ENCODE assay signal across 8 mouse cellular contexts in the genomic region with DNA sequence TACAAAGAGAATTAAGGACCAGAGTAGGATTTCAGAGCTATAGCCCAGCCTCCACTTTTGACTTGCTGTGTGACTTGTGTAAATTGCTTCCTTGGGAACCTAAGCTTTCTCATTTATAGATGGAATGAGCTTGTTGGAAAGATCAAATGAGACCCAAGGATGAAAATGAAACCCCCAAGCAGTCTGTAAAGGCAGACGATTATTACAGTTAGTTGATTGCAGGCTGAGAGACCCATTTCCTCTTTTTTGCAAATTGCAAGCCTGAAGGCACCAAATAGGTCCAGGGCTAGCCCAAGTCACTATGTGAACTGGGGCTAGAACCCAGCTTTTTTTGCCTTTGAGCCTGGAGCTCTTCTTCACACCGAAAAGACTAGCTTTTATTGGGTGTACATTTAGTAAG. TPM values are rescaled to one million over a fixed set of nuclear protein-coding genes. Genes with fewer than 3 reads are reported as not detected.
DNase-seq lines count a peak whose midpoint lies in the region; ATAC-seq lines count a peak whose summit lies in the region.

No protein-coding gene starts in this region.

- H3K36me3 ChIP-seq in heart, embryonic 16.5 days (ENCODE audit: control insufficient read depth, insufficient read depth): no peaks in the 10 kb centered on the region
- H3K36me3 ChIP-seq in hindbrain, embryonic 15.5 days: no peaks in the 10 kb centered on the region
- no peaks in the 10 kb centered on the region for H3K36me3 ChIP-seq in midbrain, embryonic 11.5 days (ENCODE audit: control insufficient read depth, insufficient read depth, low read length)

- ATAC-seq in heart, embryonic 16.5 days (replicated peaks; ENCODE audit: extremely low read depth, insufficient read depth, low FRiP score): no peak
- no peak for ATAC-seq in hindbrain, embryonic 15.5 days (ENCODE audit: low FRiP score, low read depth)
- no peak for ATAC-seq in midbrain, embryonic 11.5 days (ENCODE audit: low FRiP score)

- DNase-seq in heart, adult 18-20 months: no peak
- no peak for DNase-seq in midbrain, embryonic 11.5 days (ENCODE audit: low spot score, missing footprints)
- DNase-seq in frontal cortex, adult 2 months (ENCODE audit: extremely low spot score in 1 of 2, low spot score in 1 of 2): no peak
- no peak for DNase-seq in right cerebral cortex, postnatal 14 days
- no peak for DNase-seq in left cerebral cortex, postnatal 25 days (ENCODE audit: low spot score in 2 of 2)

- intact Hi-C loops in left cerebral cortex, postnatal 25 days (cut with DNase I): no loop called here

- whole genome bisulfite sequencing in heart, embryonic 16.5 days: 17% methylated on average over 2 of the region's 2 CpGs
- WGBS in hindbrain, embryonic 15.5 days: 33% methylated on average over 2 of the region's 2 CpGs
- WGBS in midbrain, embryonic 11.5 days: 43% methylated on average over 2 of the region's 2 CpGs

- H3K9ac ChIP-seq in heart, embryonic 16.5 days (ENCODE audit: low read length): peak overlapping the region; percentile 51
- peak overlapping the region; percentile 55; the same call in 1 of the 2 replicates for H3K9ac ChIP-seq in hindbrain, embryonic 15.5 days
- peak overlapping the region; percentile 70; the same call in 1 of the 2 replicates for H3K9ac ChIP-seq in midbrain, embryonic 11.5 days (ENCODE audit: low read length)

- peaks cover 17% of the 10 kb centered on the region for H3K4me1 ChIP-seq in heart, embryonic 16.5 days (ENCODE audit: control insufficient read depth, insufficient read depth, low read length)
- H3K4me1 ChIP-seq in brown adipose tissue, adult 24 weeks (ENCODE audit: control insufficient read depth, insufficient read depth, insufficient read length, low read length): no peaks in the 10 kb centered on the region
- no peaks in the 10 kb centered on the region for H3K4me1 ChIP-seq in hindbrain, embryonic 15.5 days (replicated peaks)
- no peaks in the 10 kb centered on the region for H3K4me1 ChIP-seq in midbrain, embryonic 11.5 days (ENCODE audit: control insufficient read depth, insufficient read depth, low read length)

- H3K27me3 ChIP-seq in heart, embryonic 16.5 days (ENCODE audit: control insufficient read depth, insufficient read depth, low read length): no peaks in the 10 kb centered on the region
- no peaks in the 10 kb centered on the region for H3K27me3 ChIP-seq in hindbrain, embryonic 15.5 days
- no peaks in the 10 kb centered on the region for H3K27me3 ChIP-seq in midbrain, embryonic 11.5 days (ENCODE audit: control insufficient read depth, insufficient read depth, low read length)

- H3K9me3 ChIP-seq in heart, embryonic 16.5 days (replicated peaks; ENCODE audit: control insufficient read depth, low read length): no peaks in the 10 kb centered on the region
- no peaks in the 10 kb centered on the region for H3K9me3 ChIP-seq in hindbrain, embryonic 15.5 days
- H3K9me3 ChIP-seq in midbrain, embryonic 11.5 days (ENCODE audit: control insufficient read depth, low read length): no peaks in the 10 kb centered on the region

- peak overlapping the region; percentile 70 for H3K27ac ChIP-seq in heart, embryonic 16.5 days (ENCODE audit: low read length)
- H3K27ac ChIP-seq in brown adipose tissue, adult 24 weeks (replicated peaks; ENCODE audit: low read depth, low read length): peak overlapping the region; percentile 63
- peak overlapping the region; percentile 89 for H3K27ac ChIP-seq in hindbrain, embryonic 15.5 days (replicated peaks)
- no peak overlapping the region for H3K27ac ChIP-seq in midbrain, embryonic 11.5 days (ENCODE audit: low read depth, low read length)

- H3K4me2 ChIP-seq in heart, embryonic 16.5 days (ENCODE audit: low read depth, low read length): peak overlapping the region; percentile 60
- peak overlapping the region; percentile 59 for H3K4me2 ChIP-seq in hindbrain, embryonic 15.5 days
- peak overlapping the region; percentile 51; the same call in 1 of the 2 replicates for H3K4me2 ChIP-seq in midbrain, embryonic 11.5 days

- H3K4me3 ChIP-seq in heart, embryonic 16.5 days (ENCODE audit: low read length): peak overlapping the region; percentile 65
- H3K4me3 ChIP-seq in brown adipose tissue, adult 24 weeks (ENCODE audit: insufficient read depth, low read depth, low read length): peak overlapping the region; percentile 47
- peak overlapping the region; percentile 59 for H3K4me3 ChIP-seq in hindbrain, embryonic 15.5 days
- H3K4me3 ChIP-seq in midbrain, embryonic 11.5 days (ENCODE audit: low read depth, low read length): peak overlapping the region; percentile 52; the same call in 1 of the 2 replicates

RNA-seq across cellular contexts. Expression of a gene that starts 5.8 kb away (rescaled TPM):
- polyA plus RNA-seq in heart, embryonic 16.5 days (2015; fragmentation: Nextera tagmentation; extraction: Ambion mirVana): 27.0 and 31.3 TPM in 2 replicates
- total RNA-seq in heart, adult 18-20 months (2021): 10 to 100 TPM; 68.5 to 72.5 TPM
- 36.6 and 41.4 TPM in 2 replicates for polyA plus RNA-seq in brown adipose tissue, adult 24 weeks (2012; ENCODE audit: insufficient read depth, insufficient read length, missing spikeins)
- 10.8 and 11.8 TPM in 2 replicates for polyA plus RNA-seq in hindbrain, embryonic 15.5 days (2015; fragmentation: Nextera tagmentation; extraction: Ambion mirVana)
- 5.3 and 5.7 TPM in 2 replicates for polyA plus RNA-seq in midbrain, embryonic 11.5 days (2014; fragmentation: Nextera tagmentation; extraction: Ambion mirVana)
- 99.4 and 108 TPM in 2 replicates for polyA plus RNA-seq in frontal cortex, adult 2 months (2012; rRNA removed)
- 10 to 100 TPM; 60.4 to 66.1 TPM for total RNA-seq in left cerebral cortex, postnatal 25 days (2021)

RNA-seq across cellular contexts. Expression of a gene that starts 9.0 kb away (rescaled TPM):
- polyA plus RNA-seq in heart, embryonic 16.5 days (2015; fragmentation: Nextera tagmentation; extraction: Ambion mirVana): 32.1 and 35.1 TPM in 2 replicates
- total RNA-seq in heart, adult 18-20 months (2021): 1 to 10 TPM; 5.5 to 7.4 TPM
- 2.9 and 7.5 TPM in 2 replicates for polyA plus RNA-seq in brown adipose tissue, adult 24 weeks (2012; ENCODE audit: insufficient read depth, insufficient read length, missing spikeins)
- polyA plus RNA-seq in hindbrain, embryonic 15.5 days (2015; fragmentation: Nextera tagmentation; extraction: Ambion mirVana): 27.4 and 31.1 TPM in 2 replicates
- 8.5 and 14.8 TPM in 2 replicates for polyA plus RNA-seq in midbrain, embryonic 11.5 days (2014; fragmentation: Nextera tagmentation; extraction: Ambion mirVana)
- polyA plus RNA-seq in frontal cortex, adult 2 months (2012; rRNA removed): 59.2 and 67.4 TPM in 2 replicates
- 10 to 100 TPM; 49.9 to 59.4 TPM for total RNA-seq in left cerebral cortex, postnatal 25 days (2021)

RNA-seq across cellular contexts. Expression of a gene that starts 36.8 kb away (rescaled TPM):
- polyA plus RNA-seq in heart, embryonic 16.5 days (2015; fragmentation: Nextera tagmentation; extraction: Ambion mirVana): 32.6 and 35.1 TPM in 2 replicates
- 10 to 100 TPM; 31.3 to 35.1 TPM for total RNA-seq in heart, adult 18-20 months (2021)
- 23.3 and 25.6 TPM in 2 replicates for polyA plus RNA-seq in brown adipose tissue, adult 24 weeks (2012; ENCODE audit: insufficient read depth, insufficient read length, missing spikeins)
- 10.6 and 11.0 TPM in 2 replicates for polyA plus RNA-seq in hindbrain, embryonic 15.5 days (2015; fragmentation: Nextera tagmentation; extraction: Ambion mirVana)
- polyA plus RNA-seq in midbrain, embryonic 11.5 days (2014; fragmentation: Nextera tagmentation; extraction: Ambion mirVana): 10.8 and 11.2 TPM in 2 replicates
- 19.5 and 20.2 TPM in 2 replicates for polyA plus RNA-seq in frontal cortex, adult 2 months (2012; rRNA removed)
- total RNA-seq in left cerebral cortex, postnatal 25 days (2021): 10 to 100 TPM; 17.9 to 19.9 TPM
